Mouse (Mus musculus) frontal cortex, adult (tissue): ENCODE measurements around the gene Soga1.

ENCODE experiments used
- ATAC-seq: cut with Nextera tagmentation; 2 replicates; pipeline ENCODE4 v1.9.2; 2017; ENCODE audit warnings: mild to moderate bottlenecking, moderate library complexity, mixed read lengths; ENCODE audit not compliant: low TSS enrichment

Gene Soga1

DNA sequence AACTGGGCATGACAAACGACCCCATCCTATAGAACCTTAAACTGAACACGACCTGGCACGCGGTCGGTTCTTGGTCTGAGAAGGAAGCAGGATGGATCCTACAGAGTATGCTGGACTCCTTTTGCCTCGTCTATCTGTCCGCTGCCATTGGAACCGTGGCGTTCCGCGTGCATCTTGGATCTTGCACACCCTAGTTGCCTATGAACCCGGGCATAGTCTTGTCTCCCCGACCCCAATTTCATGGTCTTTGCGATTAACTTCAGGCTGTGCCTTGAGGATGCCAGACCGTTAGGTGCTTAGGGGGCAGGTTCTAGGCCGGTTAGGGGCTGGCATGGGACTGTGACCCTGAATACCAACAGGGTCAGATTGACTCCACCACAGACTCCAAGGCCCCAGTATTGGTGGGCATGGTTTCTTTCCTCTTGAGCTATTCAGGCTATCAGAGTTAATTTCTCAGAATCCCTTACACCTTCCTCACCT lies 687 bp upstream of the Soga1 start:
- peak; percentile 7; the same call in 1 of the 2 replicates for ATAC-seq

DNA sequence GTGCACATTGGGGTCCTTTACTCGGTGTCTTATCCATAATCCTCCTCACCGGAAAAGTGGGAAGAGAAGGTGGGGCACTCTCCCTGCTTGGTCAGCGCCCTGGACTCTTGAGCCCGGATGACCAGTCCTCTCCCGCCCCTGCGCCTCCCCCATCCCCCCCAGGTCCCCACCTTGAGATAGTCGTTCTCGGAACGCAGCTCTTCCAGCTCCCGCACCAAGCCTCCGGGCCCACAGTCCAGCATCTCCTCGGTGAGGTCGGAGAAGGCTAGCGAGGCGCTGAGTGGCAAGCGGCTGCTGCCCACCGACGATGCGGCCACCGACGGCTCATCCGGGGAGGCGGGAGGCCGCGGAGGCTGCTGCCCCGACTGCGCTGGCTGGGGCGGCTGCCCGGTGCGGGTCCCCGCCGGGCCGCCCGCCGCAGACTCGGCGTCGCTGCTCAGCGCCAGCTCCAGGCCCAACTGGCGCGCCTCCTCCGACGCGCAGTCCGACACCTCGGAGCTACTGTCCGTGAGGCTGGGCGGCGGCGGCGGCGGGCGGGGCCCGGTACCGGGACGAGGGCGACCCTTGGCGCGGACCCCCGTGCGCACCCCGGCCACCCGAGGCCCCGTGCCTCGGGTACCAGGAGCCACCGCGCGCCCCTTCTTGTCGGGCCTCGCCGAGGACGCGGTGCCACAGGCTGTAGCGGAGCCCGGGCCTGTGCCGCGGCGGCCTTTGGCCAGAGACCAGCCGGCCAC lies 828 bp downstream of the Soga1 start:
- ATAC-seq: no peak

DNA sequence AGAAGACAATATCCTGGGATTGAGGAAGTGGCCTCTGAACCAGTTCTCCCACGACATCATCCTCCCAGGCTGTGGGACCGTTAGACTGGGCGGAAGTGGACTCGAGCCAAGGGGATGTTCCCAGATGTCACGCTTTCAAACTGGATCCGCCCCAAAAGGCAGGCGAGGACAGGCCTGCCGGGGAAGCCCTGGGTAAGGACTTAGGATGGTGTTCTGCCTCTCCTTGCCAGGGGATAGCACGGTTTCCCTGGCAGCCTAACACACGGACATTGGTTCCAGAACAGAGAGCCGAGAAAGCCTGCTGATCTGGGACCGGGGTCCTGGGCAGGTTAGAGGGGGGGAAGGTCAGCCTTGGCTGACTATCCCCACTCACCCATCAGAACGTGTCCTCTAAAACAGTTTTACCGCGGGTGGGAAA lies 1.4 kb downstream of the Soga1 start:
- no peak for ATAC-seq

DNA sequence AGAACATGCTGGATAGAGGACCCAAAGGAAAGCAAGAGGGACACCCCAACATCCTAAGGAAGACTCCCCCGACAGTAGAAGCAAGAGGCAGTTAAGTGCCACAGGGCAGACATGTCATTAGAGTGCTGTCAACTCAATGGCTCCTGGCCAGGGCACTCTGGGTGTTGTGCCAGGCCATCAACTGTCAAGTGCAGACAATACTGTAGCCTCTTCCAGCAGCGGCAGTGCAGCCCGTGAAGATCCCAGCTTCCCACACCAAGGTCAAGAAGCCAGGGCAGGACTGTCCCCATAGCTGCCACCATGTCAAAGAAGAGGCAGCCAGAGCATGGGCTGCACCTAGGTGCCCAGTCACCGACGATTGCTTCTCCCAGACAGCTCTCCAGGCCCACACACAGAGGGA lies 1.9 kb downstream of the Soga1 start:
- ATAC-seq: no peak

DNA sequence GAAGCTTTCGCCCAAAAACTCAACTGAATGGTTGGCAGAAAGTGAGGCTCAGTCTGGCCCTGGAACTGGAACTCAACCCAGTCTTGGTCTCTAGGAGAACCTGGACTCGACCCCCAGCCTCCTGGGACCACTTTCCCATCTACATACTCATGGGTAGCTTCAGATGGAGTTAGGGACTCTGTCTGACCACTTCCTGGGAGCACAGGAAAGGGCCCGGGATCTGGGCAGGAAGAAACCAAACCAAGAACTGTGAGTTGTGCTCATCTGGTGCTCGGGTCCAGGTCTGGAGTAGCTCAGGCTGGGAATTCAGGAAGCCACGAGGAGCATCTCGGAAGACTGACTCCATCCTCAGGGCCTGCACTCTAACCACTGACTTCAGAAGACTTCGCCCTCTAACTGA lies 2.5 kb downstream of the Soga1 start:
- ATAC-seq: no peak

DNA sequence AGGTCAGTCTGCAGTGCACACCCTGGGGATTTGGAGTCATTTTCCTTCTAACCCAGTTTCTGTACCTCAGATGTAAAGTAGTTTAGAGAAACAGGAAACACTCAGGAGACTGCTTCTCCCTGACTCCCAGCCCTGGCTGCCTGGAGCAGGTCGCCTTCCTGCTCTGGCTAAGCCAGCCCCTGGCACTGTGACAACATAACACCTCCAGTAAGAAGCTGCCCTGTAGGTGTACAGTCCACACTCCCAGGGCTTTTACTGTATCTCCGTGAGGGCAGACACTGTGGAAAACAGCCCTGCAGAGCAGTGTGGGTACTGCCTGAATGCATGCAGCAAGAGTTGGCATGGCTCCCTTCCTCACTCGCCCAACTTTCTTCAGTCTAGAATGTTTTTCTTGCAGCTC lies 3.4 kb downstream of the Soga1 start:
- no peak for ATAC-seq

DNA sequence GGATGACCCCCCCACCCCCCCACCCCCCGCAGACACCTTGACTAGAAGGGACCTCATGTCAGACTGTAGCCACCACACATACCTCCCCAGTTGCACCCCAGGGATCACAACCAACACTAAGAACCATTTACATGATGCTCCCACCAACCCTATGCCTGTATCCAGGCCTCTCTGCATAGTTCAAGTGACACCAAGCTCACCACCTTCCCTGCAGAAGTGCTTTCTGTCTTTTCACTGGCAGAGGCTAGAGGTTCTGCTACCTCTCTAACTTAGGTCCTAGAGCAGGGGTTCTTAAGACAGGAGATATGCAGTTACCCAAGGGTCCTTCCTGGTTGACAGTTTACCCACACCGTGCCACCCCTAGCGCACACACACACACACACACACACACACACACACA lies 3.8 kb downstream of the Soga1 start:
- ATAC-seq: no peak

DNA sequence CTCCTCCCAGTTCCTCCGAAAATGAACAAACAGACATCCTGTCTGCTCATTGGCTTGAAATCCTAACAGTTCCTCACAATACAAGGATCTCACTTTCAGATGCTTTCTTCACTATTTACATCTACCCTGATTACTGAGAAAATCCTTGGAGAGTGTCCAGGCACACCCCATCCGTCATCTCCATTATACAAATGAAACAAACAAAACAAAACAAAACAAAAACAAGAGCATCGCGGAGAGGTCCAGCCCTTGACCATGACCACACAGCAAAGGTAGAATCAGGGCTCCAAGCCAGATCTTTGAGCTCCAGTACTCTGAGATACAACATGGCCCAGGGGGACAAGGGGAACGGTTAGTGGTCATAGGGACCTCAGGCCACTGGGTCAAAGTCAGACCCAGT lies 4.3 kb downstream of the Soga1 start:
- no peak for ATAC-seq

DNA sequence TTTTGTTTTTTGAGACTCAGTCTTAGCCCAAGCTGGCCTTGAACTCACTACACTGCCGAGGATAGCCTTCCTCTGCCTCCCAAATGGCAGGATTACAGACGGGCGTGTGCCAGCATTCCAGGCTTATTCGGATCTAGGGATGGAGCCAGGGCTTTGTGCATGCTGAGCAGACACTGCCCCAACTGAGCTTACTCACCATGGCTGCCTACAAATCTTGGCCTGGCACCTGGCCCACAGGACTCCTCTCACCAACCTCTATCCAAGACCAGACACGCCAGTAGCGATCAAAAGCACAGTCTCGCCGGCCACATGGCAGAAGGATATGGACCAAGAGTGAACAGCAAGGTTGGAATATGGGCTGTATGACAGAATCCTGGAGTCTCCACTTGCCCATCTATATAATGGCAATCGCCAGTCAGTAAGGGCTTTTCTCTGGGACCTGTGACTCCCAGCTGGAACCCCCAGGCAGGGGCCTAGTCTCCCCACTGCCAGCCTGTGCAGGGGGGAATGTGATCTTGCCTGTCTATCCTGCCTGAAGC lies 4.8 kb downstream of the Soga1 start:
- ATAC-seq: no peak

DNA sequence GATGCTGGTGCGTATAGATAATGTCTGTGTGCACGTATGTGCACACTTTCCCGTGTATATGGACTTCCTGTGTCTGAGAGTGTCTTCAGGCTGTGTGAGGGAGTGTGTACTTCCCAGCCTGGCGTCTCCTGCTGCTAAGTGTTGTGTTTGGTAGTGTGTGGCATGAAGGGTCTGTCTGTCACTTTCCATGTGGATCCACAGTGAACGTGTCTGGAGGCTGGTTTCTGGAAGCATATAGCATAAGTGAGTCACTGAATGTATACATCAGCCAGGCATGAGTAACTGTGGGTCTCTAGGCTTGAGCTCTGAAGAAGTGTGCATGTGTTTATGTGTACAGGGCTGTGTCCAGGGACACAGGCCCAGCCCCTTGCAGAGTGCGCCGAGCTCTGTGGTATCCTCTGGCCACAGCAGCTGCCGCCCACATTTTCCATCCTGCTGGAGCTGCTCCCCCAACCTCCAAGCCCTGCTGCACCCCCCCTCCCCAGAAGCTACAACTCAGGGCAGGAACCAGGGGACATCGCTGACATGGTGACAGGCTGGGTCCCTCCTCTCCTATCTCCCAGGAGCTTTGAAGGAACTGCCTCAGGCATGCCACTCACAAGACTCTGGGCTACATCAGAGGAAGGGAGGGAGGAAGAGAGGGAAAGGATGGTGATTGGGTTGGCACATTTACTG lies 5.5 kb downstream of the Soga1 start:
- ATAC-seq: no peak

DNA sequence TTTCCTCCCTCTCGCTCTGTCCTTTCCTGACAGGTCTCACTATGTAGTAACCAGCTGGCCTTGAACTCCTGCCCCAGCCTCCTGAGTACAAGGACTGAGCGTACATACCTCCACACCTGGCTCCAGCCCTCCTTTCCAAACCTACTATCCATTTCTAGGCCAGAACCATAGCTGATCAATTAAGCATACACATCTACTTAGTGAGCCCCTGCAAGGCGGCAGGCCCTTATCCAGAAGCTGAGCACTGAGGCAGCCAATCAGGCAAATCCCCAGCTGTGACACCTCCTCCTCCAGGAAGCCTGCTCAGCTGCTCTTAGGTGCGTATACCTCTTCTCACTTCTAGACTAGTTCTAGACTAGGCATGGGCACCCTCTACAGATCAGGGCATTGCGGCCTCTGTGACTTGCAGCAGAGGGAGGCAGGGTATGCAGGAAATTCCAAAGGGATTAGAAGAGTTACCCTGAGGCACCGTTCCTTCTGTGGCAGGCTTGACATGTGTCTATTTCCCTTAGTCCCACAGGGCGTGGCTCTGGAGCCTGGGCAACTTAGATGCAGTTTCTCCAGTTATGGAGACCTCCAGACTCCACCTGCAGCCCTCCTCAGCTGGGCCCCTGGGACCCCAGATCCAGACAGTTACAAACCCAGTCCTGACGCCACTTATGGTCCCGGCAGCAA lies 6.6 kb downstream of the Soga1 start:
- no peak for ATAC-seq

DNA sequence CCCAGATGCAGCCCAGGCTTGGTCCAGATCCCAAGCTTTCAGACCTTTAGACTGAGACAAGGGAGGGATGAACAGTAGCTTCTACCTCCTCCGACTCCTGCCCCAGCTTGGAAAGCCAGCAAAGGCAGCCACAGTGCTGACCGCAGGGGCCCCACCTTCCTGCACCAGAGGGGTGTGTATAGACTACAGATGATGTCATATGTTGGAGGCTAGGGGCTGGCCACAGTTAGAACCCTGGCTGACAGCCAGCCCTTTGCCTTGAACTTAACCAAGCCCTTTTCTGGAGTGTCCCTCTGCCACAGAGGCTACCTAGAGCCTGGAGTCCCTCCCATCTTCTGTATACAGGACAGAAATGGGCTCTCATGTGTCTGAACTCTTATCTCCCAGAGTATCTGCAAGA lies 7.5 kb downstream of the Soga1 start:
- no peak for ATAC-seq

DNA sequence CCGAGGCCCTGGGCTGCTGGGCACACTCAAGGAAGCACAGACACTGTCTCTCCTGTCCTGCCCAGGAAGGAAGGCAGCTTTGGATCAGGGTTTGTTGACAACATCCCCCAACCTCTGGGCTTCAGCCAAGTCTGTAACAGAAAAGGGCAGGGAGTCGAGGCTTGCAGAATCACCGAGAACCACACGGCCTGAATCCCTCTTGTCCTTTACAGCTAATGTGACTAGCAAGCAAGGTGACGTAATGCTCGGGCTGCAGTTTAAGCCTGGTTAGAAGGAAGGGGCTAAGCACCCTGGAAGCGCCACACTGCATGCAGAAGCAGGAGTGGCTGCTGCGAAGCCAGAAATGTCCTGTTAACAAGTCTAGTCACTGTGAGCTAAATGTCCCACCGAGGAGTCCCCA lies 8.7 kb downstream of the Soga1 start:
- ATAC-seq: no peak

DNA sequence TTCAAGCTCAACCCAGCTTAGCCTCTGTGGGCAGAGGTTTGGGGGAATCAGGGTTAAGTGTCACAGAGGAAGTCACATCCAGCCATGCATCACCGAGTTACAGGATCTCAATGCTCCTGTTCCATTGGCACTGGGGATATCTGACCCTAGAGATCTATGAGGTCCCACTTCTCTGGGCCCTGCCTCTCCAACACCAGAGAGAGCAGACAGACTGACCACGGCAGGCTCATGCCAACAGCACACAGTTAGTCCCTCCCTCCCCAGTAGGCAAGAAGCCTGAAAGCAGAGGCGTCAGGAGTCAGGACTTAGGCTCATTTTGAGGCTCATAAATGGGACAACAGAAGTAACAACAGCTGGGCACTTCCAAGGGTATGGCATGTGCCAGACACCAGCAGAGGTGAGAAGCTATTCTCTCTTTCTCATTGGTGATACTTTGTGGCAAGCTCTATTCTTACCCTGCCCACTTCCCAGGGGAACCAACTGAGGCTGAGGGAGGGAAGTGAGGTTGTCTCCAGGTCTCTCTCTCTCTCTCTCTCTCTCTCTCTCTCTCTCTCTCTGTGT lies 9.2 kb downstream of the Soga1 start:
- ATAC-seq: no peak

DNA sequence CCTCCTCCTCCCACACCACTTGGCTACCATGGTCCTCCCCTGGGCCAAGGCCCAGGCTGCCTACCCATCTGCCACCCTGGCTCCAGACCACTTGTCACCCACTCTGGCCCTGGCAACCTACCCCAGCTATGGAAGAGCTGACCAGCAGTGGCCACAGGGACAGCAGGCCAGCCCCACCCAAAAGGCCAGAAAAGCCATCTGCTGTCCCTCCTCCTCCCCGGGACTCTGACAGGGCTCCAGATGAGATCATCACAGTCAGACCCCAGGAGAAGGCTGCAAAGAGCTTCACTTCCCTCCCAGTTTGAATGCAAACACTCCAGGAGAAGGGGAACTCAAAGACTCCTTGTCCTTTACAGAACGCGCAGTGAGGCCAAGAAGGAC lies 9.7 kb downstream of the Soga1 start:
- no peak for ATAC-seq

DNA sequence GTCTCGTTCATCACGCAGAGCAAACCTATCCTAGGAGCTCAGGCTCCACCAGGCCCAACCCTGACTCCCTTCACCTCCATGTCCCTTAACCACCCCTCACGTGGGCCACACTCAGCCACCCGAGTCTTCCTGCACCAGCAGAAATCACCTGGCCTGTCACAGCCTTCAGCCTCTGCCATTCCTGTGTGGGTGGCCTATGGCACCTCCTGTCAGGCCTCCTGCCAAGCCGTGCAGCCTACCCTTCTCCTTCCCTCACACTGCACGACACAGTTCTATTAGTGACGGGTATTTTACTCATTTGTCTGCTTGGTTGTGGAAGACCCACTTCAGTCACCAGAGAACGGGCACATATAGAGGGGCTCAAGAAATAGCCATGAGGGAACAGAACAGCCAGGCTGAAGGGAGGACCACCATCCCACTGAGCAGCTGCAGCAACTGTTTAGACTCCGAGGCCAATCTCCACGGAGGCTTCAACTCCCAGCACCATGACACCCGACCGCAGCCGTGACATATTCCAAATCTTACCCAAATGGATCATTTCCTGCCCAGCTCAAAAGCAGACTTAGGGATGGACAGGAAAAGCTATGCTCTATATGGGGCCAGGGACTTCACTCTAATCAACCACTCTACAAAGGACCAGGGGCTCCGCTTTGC lies 10.2 kb downstream of the Soga1 start:
- no peak for ATAC-seq

DNA sequence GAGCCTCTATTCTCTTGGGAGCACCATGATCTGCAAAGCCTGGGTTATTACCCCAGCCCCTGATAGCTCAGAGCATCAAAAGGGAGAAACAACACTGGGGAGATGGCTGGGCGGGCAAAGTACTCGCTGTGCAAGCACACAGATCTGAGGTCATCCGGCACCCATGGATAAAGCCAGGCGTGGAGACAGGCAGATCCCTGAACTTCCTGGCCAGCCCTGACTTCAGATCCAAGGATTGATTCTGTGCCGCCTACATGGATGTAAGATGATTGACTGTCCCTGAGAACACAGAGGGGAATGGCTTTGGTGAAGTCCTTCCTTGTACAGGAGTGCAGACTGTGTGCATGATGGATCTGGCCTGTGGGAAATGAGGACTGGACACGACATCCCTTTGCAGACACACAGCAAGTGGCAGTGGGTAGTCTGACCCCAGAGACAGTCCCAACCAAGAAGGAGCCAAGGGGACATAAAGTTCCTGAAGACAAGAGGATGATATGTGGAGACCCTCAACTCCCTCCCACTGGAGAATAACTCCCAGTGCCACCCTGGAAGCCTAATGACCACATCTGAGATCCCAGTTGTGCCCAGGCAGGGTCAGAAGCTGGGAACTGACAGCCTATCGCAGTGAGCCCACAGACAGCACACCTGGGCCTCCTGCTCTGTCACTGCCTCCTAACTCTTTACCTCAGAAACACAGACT lies 12.2 kb downstream of the Soga1 start:
- ATAC-seq: no peak

DNA sequence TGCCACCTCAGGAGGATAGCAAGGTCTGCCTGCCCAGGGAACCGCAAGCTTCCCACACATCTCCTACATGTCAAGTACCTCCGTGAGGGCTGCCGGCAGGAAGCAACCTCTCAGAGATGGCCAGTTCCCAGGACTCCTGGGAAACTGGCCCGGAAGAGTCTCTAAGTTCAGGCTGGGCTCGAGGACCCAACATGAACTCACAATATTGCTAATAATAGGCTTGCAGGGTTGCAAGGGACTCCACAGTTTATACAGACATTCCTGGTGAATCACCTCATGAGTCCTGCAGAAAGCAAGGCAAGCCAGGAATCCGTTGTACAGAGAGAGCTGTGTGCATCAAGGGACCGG lies 13.2 kb downstream of the Soga1 start:
- ATAC-seq: no peak

DNA sequence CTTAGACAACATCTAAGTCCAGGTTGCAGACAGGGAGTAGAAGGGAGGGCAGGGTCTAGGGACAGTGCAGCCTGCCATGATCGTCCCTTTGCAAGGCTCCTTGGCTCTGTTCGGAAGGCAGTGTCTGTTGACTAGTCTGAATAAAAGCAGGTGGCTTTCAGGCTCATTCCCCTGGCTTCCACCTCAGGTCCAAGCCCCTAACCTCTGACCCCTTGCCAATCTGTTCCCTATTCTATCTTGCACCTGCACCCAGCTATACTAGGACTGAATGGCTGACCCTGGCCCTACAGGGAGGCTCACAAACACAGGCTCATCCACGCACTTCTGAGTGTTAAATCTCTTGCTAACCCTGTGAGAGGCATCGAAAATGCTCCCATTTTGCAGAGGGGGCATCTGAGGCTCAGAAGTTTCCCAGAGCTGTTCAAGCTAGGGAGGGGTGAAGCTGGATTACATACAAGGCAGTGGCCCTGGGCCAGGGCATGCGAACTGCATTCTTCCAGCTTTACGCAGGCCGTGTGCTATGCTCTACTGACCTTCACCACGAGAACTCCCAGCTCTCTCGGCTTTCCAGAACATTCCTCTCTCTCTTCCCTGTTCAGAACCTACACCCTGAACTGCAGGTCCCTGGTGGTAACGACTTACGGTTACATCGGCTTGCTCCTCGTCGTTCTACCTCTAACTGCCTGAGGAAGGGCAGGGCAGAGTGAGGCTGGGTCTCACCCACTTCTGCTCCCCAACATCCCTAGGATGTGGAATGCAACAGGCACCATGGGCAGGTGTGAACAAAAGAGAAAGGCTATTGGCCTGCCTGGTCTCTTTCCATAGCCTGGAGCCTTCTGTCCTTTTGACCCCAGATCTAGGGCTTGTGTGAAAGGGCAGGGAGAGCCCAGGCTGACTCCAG lies 13.8 kb downstream of the Soga1 start:
- ATAC-seq: no peak

DNA sequence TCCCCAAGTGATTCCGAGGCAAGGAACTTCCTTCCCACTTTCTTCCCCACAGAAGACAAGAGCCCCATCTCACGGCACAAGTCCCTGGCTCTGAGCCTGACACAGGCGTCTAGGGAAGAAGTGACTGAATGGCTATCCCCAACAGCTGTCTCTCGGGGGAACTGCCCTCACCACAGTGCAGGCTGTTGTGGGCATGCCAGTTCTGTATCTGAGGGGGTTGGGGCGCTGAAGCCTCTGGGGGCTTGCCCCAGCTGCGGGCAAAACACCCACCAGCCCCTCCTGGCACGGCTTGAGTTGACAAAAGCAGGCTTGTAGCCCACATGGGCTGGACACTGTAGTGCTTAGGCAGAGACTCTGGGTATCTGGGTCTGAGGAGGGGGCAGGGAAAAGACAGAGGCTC lies 14.9 kb downstream of the Soga1 start:
- ATAC-seq: no peak
